Comparison of ENCODE assay signal across 18 mouse cellular contexts in the genomic region with DNA sequence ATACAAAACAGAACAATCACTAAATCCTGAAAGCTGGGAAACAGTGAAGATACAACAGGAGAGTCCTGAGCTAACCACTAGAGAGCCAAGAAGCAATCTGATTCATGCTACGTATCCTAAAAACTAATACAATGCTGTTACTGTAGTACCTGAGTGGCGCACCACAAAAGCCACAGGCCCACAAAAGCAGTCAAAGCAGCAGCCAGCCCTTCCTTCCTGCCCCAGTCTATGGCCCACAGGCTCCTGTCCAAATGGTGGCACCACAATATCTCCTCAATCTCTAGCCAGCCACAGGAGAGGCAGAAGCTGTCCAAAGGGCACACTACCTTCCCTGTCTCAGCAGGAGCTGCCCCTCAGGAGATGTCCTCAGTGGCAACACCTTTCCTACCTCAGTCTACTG. TPM values are rescaled to one million over a fixed set of nuclear protein-coding genes. Genes with fewer than 3 reads are reported as not detected.
"Had no signal": no experiment of that assay in that cellular context is flagged by ENCODE, and none has a peak within 500 bp of the region (broad histone marks: within the 10 kb centered on the region; RNA-seq: fewer than 3 reads in every experiment).

No protein-coding gene starts in this region.

- H3K4me2 ChIP-seq: lung, embryonic 14.5 days; midbrain, embryonic 11.5 days; midbrain, embryonic 13.5 days; midbrain, embryonic 15.5 days; neural tube, embryonic 12.5 days; stomach, embryonic 15.5 days had no signal

- H3K9me3 ChIP-seq: megakaryocyte, embryonic 14.5 days; midbrain, embryonic 13.5 days; midbrain, embryonic 15.5 days; neural tube, embryonic 12.5 days; stomach, embryonic 15.5 days had no signal

- H3K27ac ChIP-seq: macrophage; midbrain, embryonic 13.5 days; midbrain, embryonic 15.5 days; neural tube, embryonic 12.5 days; stomach, embryonic 15.5 days; stomach, postnatal 0 days had no signal

- H3K27me3 ChIP-seq: megakaryocyte, embryonic 14.5 days; midbrain, embryonic 13.5 days; midbrain, embryonic 15.5 days; neural tube, embryonic 12.5 days; stomach, embryonic 15.5 days had no signal

- ATAC-seq: midbrain, embryonic 13.5 days had no signal

- H3K4me1 ChIP-seq: megakaryocyte, embryonic 14.5 days; midbrain, embryonic 13.5 days; midbrain, embryonic 15.5 days; neural tube, embryonic 12.5 days; stomach, embryonic 15.5 days had no signal

- H3K36me3 ChIP-seq: midbrain, embryonic 13.5 days; midbrain, embryonic 15.5 days; neural tube, embryonic 12.5 days; stomach, embryonic 15.5 days had no signal

- H3K9ac ChIP-seq: lung, embryonic 14.5 days; midbrain, embryonic 13.5 days; midbrain, embryonic 15.5 days; neural tube, embryonic 12.5 days; stomach, embryonic 15.5 days had no signal

- H3K4me3 ChIP-seq: megakaryocyte, embryonic 14.5 days; midbrain, embryonic 13.5 days; midbrain, embryonic 15.5 days; neural tube, embryonic 12.5 days; stomach, embryonic 15.5 days had no signal

RNA-seq across cellular contexts. Expression of a gene that starts 1.7 kb away (rescaled TPM):
- total RNA-seq: megakaryocyte progenitor cell, adult 5-6 weeks; midbrain, postnatal 0 days; monocyte, adult 5-6 weeks had no signal
- polyA plus RNA-seq: liver, embryonic 16.5 days; lung, embryonic 14.5 days; lung, embryonic 16.5 days; macrophage; midbrain, embryonic 11.5 days; midbrain, embryonic 13.5 days; midbrain, embryonic 15.5 days; midbrain, postnatal 0 days; neural tube, embryonic 12.5 days; neural tube, embryonic 14.5 days; spleen, adult 2 months; stomach, embryonic 15.5 days; stomach, postnatal 0 days; thymus, adult 2 months; urinary bladder, adult 2 months had no signal
